Mouse (Mus musculus) CH12.LX (cell line): ENCODE results near the gene Lrmda. TPM values are rescaled to one million over a fixed set of nuclear protein-coding genes. Genes with fewer than 3 reads are reported as not detected.

Experiments used
- DNase-seq: peaks from one replicate; pipeline ENCODE4 v3.0.0-alpha.2; 2013; ENCODE audit errors: extremely low read depth
- H3K27ac ChIP-seq: 2 replicates; pipeline ENCODE4 v1.5.1; 2012; ENCODE audit warnings: low read depth, mild to moderate bottlenecking, control low read depth, moderate library complexity; ENCODE audit not compliant: insufficient read depth
- H3K27me3 ChIP-seq: replicated peaks from 2 replicates; pipeline ENCODE3; 2012; ENCODE audit warnings: inconsistent platforms
- H3K36me3 ChIP-seq, 2 experiments: replicated peaks in 1 of 2; 2 replicates each; pipeline versions ENCODE3 to v1.6.1; 2012; ENCODE audit warnings: inconsistent platforms in 1 of 2, low read length in 1 of 2, mild to moderate bottlenecking in 1 of 2, mixed read lengths in 1 of 2, moderate library complexity in 1 of 2; ENCODE audit not compliant: control insufficient read depth in 1 of 2, insufficient read depth in 1 of 2
- H3K4me1 ChIP-seq, 2 experiments: 2 replicates each; pipeline ENCODE4 v1.6.1; 2012; ENCODE audit warnings: inconsistent platforms in 1 of 2, moderate library complexity in 1 of 2; ENCODE audit not compliant: insufficient read depth in 2 of 2, control insufficient read depth in 1 of 2
- H3K4me2 ChIP-seq: 2 replicates; pipeline ENCODE4 v1.6.1; 2012; ENCODE audit warnings: low read depth, mild to moderate bottlenecking, control low read depth; ENCODE audit not compliant: poor library complexity, insufficient read depth, severe bottlenecking
- H3K4me3 ChIP-seq, 3 experiments: fragments of 150-350 bp in 1 of 3; sonication (generic) in 1 of 3; replicated peaks in 1 of 3; 2 replicates each; pipeline versions ENCODE3 to v1.5.1; 2011 to 2012; ENCODE audit warnings: low read depth in 2 of 3, low read length in 2 of 3, mild to moderate bottlenecking in 2 of 3, moderate library complexity in 2 of 3, control low read depth in 1 of 3, improper control_type of control experiment in 1 of 3, inconsistent platforms in 1 of 3, mixed read lengths in 1 of 3; ENCODE audit not compliant: poor library complexity in 1 of 3
- H3K79me2 ChIP-seq: replicated peaks from 2 replicates; pipeline ENCODE4 v1.6.1; 2012; ENCODE audit warnings: mild to moderate bottlenecking, moderate library complexity; ENCODE audit not compliant: control insufficient read depth, poor library complexity, insufficient read depth, severe bottlenecking; ENCODE audit errors: extremely low read depth
- H3K9ac ChIP-seq: 2 replicates; pipeline ENCODE4 v1.6.1; 2012; ENCODE audit warnings: low read depth, mild to moderate bottlenecking, control low read depth, moderate library complexity; ENCODE audit not compliant: insufficient read depth
- H3K9me3 ChIP-seq: replicated peaks from 2 replicates; pipeline ENCODE3; 2012; ENCODE audit warnings: low read length, inconsistent platforms, mixed read lengths
- BHLHE40 ChIP-seq: IDR thresholded peaks from 2 replicates; pipeline ENCODE4 v1.6.1; 2011; ENCODE audit warnings: mild to moderate bottlenecking, low read depth, low read length, improper control_type of control experiment
- E2F4 ChIP-seq: IDR thresholded peaks from 2 replicates; pipeline ENCODE4 v1.6.1; 2011; ENCODE audit warnings: low read depth, low read length, improper control_type of control experiment; ENCODE audit not compliant: insufficient replicate concordance
- EP300 ChIP-seq: IDR thresholded peaks from 2 replicates; pipeline ENCODE4 v1.6.1; 2011; ENCODE audit warnings: low read length, improper control_type of control experiment
- JUN ChIP-seq: IDR thresholded peaks from 2 replicates; pipeline ENCODE4 v1.6.1; 2011; ENCODE audit warnings: low read depth, mild to moderate bottlenecking, low read length, improper control_type of control experiment, moderate library complexity; ENCODE audit not compliant: insufficient read depth
- JUND ChIP-seq: conservative IDR thresholded peaks from 2 replicates; pipeline ENCODE4 v1.6.1; 2011; ENCODE audit warnings: low read depth, low read length, improper control_type of control experiment
- KAT2A ChIP-seq: IDR thresholded peaks from 2 replicates; pipeline ENCODE4 v1.6.1; 2012; ENCODE audit warnings: low read length, improper control_type of control experiment, inconsistent platforms; ENCODE audit not compliant: insufficient replicate concordance
- MAFK ChIP-seq: IDR thresholded peaks from 2 replicates; pipeline ENCODE4 v1.6.1; 2011; ENCODE audit warnings: low read length, improper control_type of control experiment; ENCODE audit not compliant: insufficient replicate concordance
- MAX ChIP-seq: IDR thresholded peaks from 2 replicates; pipeline ENCODE4 v1.6.1; 2011; ENCODE audit warnings: low read length, improper control_type of control experiment
- MAZ ChIP-seq: IDR thresholded peaks from 2 replicates; pipeline ENCODE4 v1.6.1; 2012; ENCODE audit warnings: low read depth, mild to moderate bottlenecking, inconsistent platforms, low read length, improper control_type of control experiment, moderate library complexity
- MXI1 ChIP-seq: IDR thresholded peaks from 2 replicates; pipeline ENCODE4 v1.6.1; 2011; ENCODE audit warnings: mild to moderate bottlenecking, low read depth, low read length, improper control_type of control experiment
- NELFE ChIP-seq: IDR thresholded peaks from 2 replicates; pipeline ENCODE4 v1.6.1; 2011; ENCODE audit warnings: low read depth, low read length, improper control_type of control experiment
- NRF1 ChIP-seq: IDR thresholded peaks from 2 replicates; pipeline ENCODE4 v1.6.1; 2014; ENCODE audit warnings: low read depth, mild to moderate bottlenecking, inconsistent platforms, low read length, improper control_type of control experiment, moderate library complexity
- POLR2A ChIP-seq: IDR thresholded peaks from 2 replicates; pipeline ENCODE4 v1.6.1; 2011; ENCODE audit warnings: low read depth, mild to moderate bottlenecking, improper control_type of control experiment, low read length
- RAD21 ChIP-seq: IDR thresholded peaks from 2 replicates; pipeline ENCODE4 v1.6.1; 2011; ENCODE audit warnings: low read depth, mild to moderate bottlenecking, low read length, improper control_type of control experiment, moderate library complexity
- RCOR1 ChIP-seq: conservative IDR thresholded peaks from 2 replicates; pipeline ENCODE4 v1.6.1; 2012; ENCODE audit warnings: low read depth, mild to moderate bottlenecking, inconsistent platforms, low read length, improper control_type of control experiment
- TCF12 ChIP-seq: IDR thresholded peaks from 2 replicates; pipeline ENCODE4 v1.6.1; 2014; ENCODE audit warnings: low read depth, mild to moderate bottlenecking, inconsistent platforms, low read length, improper control_type of control experiment
- dilution Hi-C: fragments of 300-500 bp; cut with MboI; formaldehyde crosslinking; loops from 2 replicates; pipeline ENCODE4 v1.14.3; 2020; ENCODE audit warnings: low sequenced_read_pairs; ENCODE audit not compliant: extremely low pct_unique_long_range_greater_than_20kb, extremely low pct_ligation_motif_present
- in situ Hi-C: fragments of 300-500 bp; cut with MboI; formaldehyde crosslinking; loops from 3 replicates; pipeline ENCODE4 v1.14.3; 2019; ENCODE audit warnings: low sequenced_read_pairs, low pct_ligation_motif_present, low pct_unique_long_range_greater_than_20kb, mixed read lengths
- polyA plus RNA-seq: library from polyadenylated mRNA; unstranded; fragments of >175 nt; gene quantifications from 2 replicates; pipeline ENCODE4 v1.2.1, GENCODE M21; 2012; ENCODE audit warnings: low read depth; ENCODE audit not compliant: insufficient read length
- total RNA-seq, 2 experiments: library from RNA; depleted of rRNA; stranded (reverse); fragments of 300-350 nt in 1 of 2; fragments of >200 nt in 1 of 2; gene quantifications; 2 replicates each; pipeline ENCODE4 v1.2.3; 2012 to 2014

Lrmda gene
- total and polyA plus RNA-seq, 3 experiments = 0.89 to 3.7 (median 1.9) TPM

GRCm38 (mm10) chr14:23014747-23015286 is 995.3 kb downstream of the Lrmda start:
- no peak for TF ChIP-seq MXI1
- Histone ChIP-seq H3K9me3 (no peaks in the 10 kb centered on the region), H3K4me3 (no peak overlapping the region), H3K4me2 (no peak overlapping the region), H3K79me2 (no peaks in the 10 kb centered on the region), H3K27ac (no peak overlapping the region), H3K9ac (no peak overlapping the region), H3K27me3 (no peaks in the 10 kb centered on the region), H3K4me1 (no peaks in the 10 kb centered on the region), H3K36me3 (no peaks in the 10 kb centered on the region)
- DNase-seq = no peak
- in situ Hi-C loops = no loop called here
- dilution Hi-C loops = no loop called here

GRCm38 (mm10) chr14:23015321-23016067 is 996.0 kb downstream of the Lrmda start:
- in situ Hi-C loops = no loop called here
- no peak overlapping the region for H3K4me3 ChIP-seq
- H3K27me3 ChIP-seq = no peaks in the 10 kb centered on the region
- H3K79me2 ChIP-seq = no peaks in the 10 kb centered on the region
- TF ChIP-seq NELFE = no peak
- no peak for TF ChIP-seq JUN
- no peak for TF ChIP-seq MAFK
- no peak for TF ChIP-seq MAX
- no peak for TF ChIP-seq RAD21
- TF ChIP-seq KAT2A = no peak
- TF ChIP-seq POLR2A = no peak
- no peak for TF ChIP-seq MXI1
- TF ChIP-seq BHLHE40 = no peak
- no peak for TF ChIP-seq TCF12
- TF ChIP-seq JUND = no peak
- no peak for TF ChIP-seq E2F4
- no peak for TF ChIP-seq MAZ
- no peak for TF ChIP-seq NRF1
- TF ChIP-seq RCOR1 = no peak
- TF ChIP-seq EP300 = no peak
- dilution Hi-C loops = no loop called here
- H3K36me3 ChIP-seq = no peaks in the 10 kb centered on the region
- H3K9me3 ChIP-seq = no peaks in the 10 kb centered on the region
- H3K27ac ChIP-seq = no peak overlapping the region
- DNase-seq = no peak
- H3K4me1 ChIP-seq = no peaks in the 10 kb centered on the region
- no peak overlapping the region for H3K9ac ChIP-seq
- no peak overlapping the region for H3K4me2 ChIP-seq
